22 mouse cellular contexts compared by ENCODE assay signal in genomic region chrX:99695366-99695765, GRCm38 (mm10).
DNase-seq lines count a peak whose midpoint lies in the region; ATAC-seq and TF ChIP-seq lines count a peak whose summit lies in the region.
"Had no signal": no experiment of that assay in that cellular context is flagged by ENCODE, and none has a peak within 500 bp of the region (broad histone marks: within the 10 kb centered on the region; RNA-seq: fewer than 3 reads in every experiment).

No protein-coding gene starts in this region.

- no peaks in the 10 kb centered on the region for H3K4me1 ChIP-seq in heart, embryonic 16.5 days (ENCODE audit: control insufficient read depth, insufficient read depth, low read length)
- no peaks in the 10 kb centered on the region for H3K4me1 ChIP-seq in liver, postnatal 0 days (ENCODE audit: insufficient read depth)
- H3K4me1 ChIP-seq in liver, embryonic 11.5 days (replicated peaks; ENCODE audit: control insufficient read depth, insufficient read depth, low read length) = no peaks in the 10 kb centered on the region
- no peaks in the 10 kb centered on the region for H3K4me1 ChIP-seq in hindbrain, embryonic 12.5 days
- H3K4me1 ChIP-seq: embryonic facial prominence, embryonic 12.5 days; forebrain, embryonic 12.5 days; intestine, embryonic 15.5 days; midbrain, embryonic 13.5 days had no signal

- H3K36me3 ChIP-seq in heart, embryonic 16.5 days (ENCODE audit: control insufficient read depth, insufficient read depth) = no peaks in the 10 kb centered on the region
- H3K36me3 ChIP-seq in liver, postnatal 0 days (replicated peaks; ENCODE audit: insufficient read depth, low read length) = no peaks in the 10 kb centered on the region
- H3K36me3 ChIP-seq in liver, embryonic 11.5 days (ENCODE audit: control insufficient read depth, insufficient read depth, low read length) = no peaks in the 10 kb centered on the region
- H3K36me3 ChIP-seq in hindbrain, embryonic 12.5 days = no peaks in the 10 kb centered on the region
- H3K36me3 ChIP-seq: embryonic facial prominence, embryonic 12.5 days; forebrain, embryonic 12.5 days; intestine, embryonic 15.5 days; midbrain, embryonic 13.5 days had no signal

- intact Hi-C loops in heart, postnatal 25 days (cut with DNase I) = no loop called here

- H3K4me2 ChIP-seq in heart, embryonic 16.5 days (ENCODE audit: low read depth, low read length) = no peak overlapping the region
- H3K4me2 ChIP-seq in liver, postnatal 0 days (ENCODE audit: low read depth, low read length) = no peak overlapping the region
- H3K4me2 ChIP-seq in liver, embryonic 11.5 days = no peak overlapping the region
- no peak overlapping the region for H3K4me2 ChIP-seq in hindbrain, embryonic 12.5 days (replicated peaks)
- H3K4me2 ChIP-seq: embryonic facial prominence, embryonic 12.5 days; forebrain, embryonic 12.5 days; intestine, embryonic 15.5 days; midbrain, embryonic 13.5 days had no signal

- no peak for TF ChIP-seq CTCF in liver, postnatal 0 days (IDR thresholded peaks at IDR 0.05; ENCODE audit: low read depth)

- H3K9me3 ChIP-seq in heart, embryonic 16.5 days (replicated peaks; ENCODE audit: control insufficient read depth, low read length) = no peaks in the 10 kb centered on the region
- no peaks in the 10 kb centered on the region for H3K9me3 ChIP-seq in liver, postnatal 0 days (ENCODE audit: low read length)
- no peaks in the 10 kb centered on the region for H3K9me3 ChIP-seq in liver, embryonic 11.5 days (ENCODE audit: control insufficient read depth, low read length)
- no peaks in the 10 kb centered on the region for H3K9me3 ChIP-seq in hindbrain, embryonic 12.5 days (replicated peaks)
- H3K9me3 ChIP-seq: embryonic facial prominence, embryonic 12.5 days; forebrain, embryonic 12.5 days; intestine, embryonic 15.5 days; megakaryocyte, embryonic 14.5 days; midbrain, embryonic 13.5 days had no signal

- TF ChIP-seq EP300 in liver, postnatal 0 days (IDR thresholded peaks at IDR 0.05; ENCODE audit: low read depth) = no peak

- no peak overlapping the region for H3K27ac ChIP-seq in heart, embryonic 16.5 days (ENCODE audit: low read length)
- no peak overlapping the region for H3K27ac ChIP-seq in liver, postnatal 0 days (ENCODE audit: low read depth)
- H3K27ac ChIP-seq in liver, embryonic 11.5 days (ENCODE audit: low read depth, low read length) = no peak overlapping the region
- H3K27ac ChIP-seq in hindbrain, embryonic 12.5 days = no peak overlapping the region
- H3K27ac ChIP-seq: embryonic facial prominence, embryonic 12.5 days; forebrain, embryonic 12.5 days; intestine, embryonic 15.5 days; left cerebral cortex, adult 2 months; midbrain, embryonic 13.5 days had no signal

- H3K4me3 ChIP-seq in heart, embryonic 16.5 days (ENCODE audit: low read length) = no peak overlapping the region
- no peak overlapping the region for H3K4me3 ChIP-seq in liver, postnatal 0 days (ENCODE audit: low read depth, low read length)
- H3K4me3 ChIP-seq in liver, embryonic 11.5 days (ENCODE audit: low read depth, low read length) = no peak overlapping the region
- H3K4me3 ChIP-seq in hindbrain, embryonic 12.5 days = no peak overlapping the region
- H3K4me3 ChIP-seq: embryonic facial prominence, embryonic 12.5 days; forebrain, embryonic 12.5 days; intestine, embryonic 15.5 days; left cerebral cortex, adult 2 months; megakaryocyte, embryonic 14.5 days; midbrain, embryonic 13.5 days had no signal

- H3K9ac ChIP-seq in heart, embryonic 16.5 days (ENCODE audit: low read length) = no peak overlapping the region
- H3K9ac ChIP-seq in liver, postnatal 0 days (replicated peaks) = no peak overlapping the region
- H3K9ac ChIP-seq in liver, embryonic 11.5 days (ENCODE audit: low read depth, low read length) = no peak overlapping the region
- no peak overlapping the region for H3K9ac ChIP-seq in hindbrain, embryonic 12.5 days
- H3K9ac ChIP-seq: embryonic facial prominence, embryonic 12.5 days; forebrain, embryonic 12.5 days; intestine, embryonic 15.5 days; midbrain, embryonic 13.5 days had no signal

- DNase-seq in embryo, embryonic 10.5 days (ENCODE audit: low spot score) = peak; percentile 0
- no peak for DNase-seq in embryo, embryonic 10 days (ENCODE audit: low spot score)
- no peak for DNase-seq in heart, postnatal 25 days (ENCODE audit: low spot score)
- DNase-seq in liver, postnatal 0 days = no peak
- DNase-seq in liver, embryonic 11.5 days (ENCODE audit: low spot score) = no peak
- peak; percentile 23 for DNase-seq in kidney, postnatal 14 days
- DNase-seq: adrenal gland, adult 8-10 months; cerebellum, adult 11-12 months; cerebellum, postnatal 10 days; right cerebral cortex, postnatal 14 days; spleen, adult 18-20 months; thymus, postnatal 14 days had no signal

- peak; percentile 52 for ATAC-seq in heart, embryonic 16.5 days (replicated peaks; ENCODE audit: extremely low read depth, insufficient read depth, low FRiP score)
- ATAC-seq in liver, postnatal 0 days = 0 out of 2 replicates have a peak, but pooled peaks have one; percentile 15
- no peak for ATAC-seq in liver, embryonic 11.5 days (replicated peaks; ENCODE audit: low FRiP score)
- no peak for ATAC-seq in hindbrain, embryonic 12.5 days (ENCODE audit: low FRiP score)
- ATAC-seq: activated CD4-positive, CD25-positive, alpha-beta regulatory T cell, adult 4 months; hindbrain, embryonic 16.5 days; intestine, embryonic 15.5 days; midbrain, embryonic 13.5 days had no signal

- WGBS in heart, embryonic 16.5 days = 23% methylated on average over 4 of the region's 4 CpGs
- 48% methylated on average over 4 of the region's 4 CpGs for WGBS in liver, postnatal 0 days (ENCODE audit: insufficient replicate concordance)
- WGBS in liver, embryonic 11.5 days = 47% methylated on average over 4 of the region's 4 CpGs
- WGBS in hindbrain, embryonic 12.5 days = 67% methylated on average over 4 of the region's 4 CpGs

- no peaks in the 10 kb centered on the region for H3K27me3 ChIP-seq in heart, embryonic 16.5 days (ENCODE audit: control insufficient read depth, insufficient read depth, low read length)
- H3K27me3 ChIP-seq in liver, postnatal 0 days (ENCODE audit: insufficient read depth, low read length) = no peaks in the 10 kb centered on the region
- H3K27me3 ChIP-seq in liver, embryonic 11.5 days (replicated peaks; ENCODE audit: control insufficient read depth, insufficient read depth, low read length) = 0 out of 2 replicates have a peak, but pooled peaks cover 2% of the 10 kb centered on the region
- peaks cover 14% of the 10 kb centered on the region; the same call in 1 of the 2 replicates for H3K27me3 ChIP-seq in hindbrain, embryonic 12.5 days
- H3K27me3 ChIP-seq: intestine, embryonic 15.5 days had no signal

Comparison
In these comparisons a context has a peak if more than half of its experiments do, and no peak if none do; other contexts are left out.
1. DNase-seq: peak in embryo, embryonic 10.5 days (single experiment) and kidney, postnatal 14 days (single experiment); none in embryo, embryonic 10 days (single experiment), heart, postnatal 25 days (single experiment), liver, postnatal 0 days (single experiment) and liver, embryonic 11.5 days (single experiment).
2. ATAC-seq: peak in heart, embryonic 16.5 days (single experiment) and liver, postnatal 0 days (single experiment); none in liver, embryonic 11.5 days (single experiment) and hindbrain, embryonic 12.5 days (single experiment).